Mouse (Mus musculus) adrenal gland, postnatal 4 days (tissue): ENCODE results near the gene Hist1h2ac. TPM values are rescaled to one million over a fixed set of nuclear protein-coding genes. Genes with fewer than 3 reads are reported as not detected.

ENCODE experiments used
- DNase-seq, 2 experiments: peaks; one replicate each; pipeline ENCODE4 v3.0.0; 2021 to 2022; ENCODE audit warnings: low spot score in 2 of 2, mixed read lengths in 2 of 2
- microRNA-seq: library from miRNA; unstranded; fragments of <30 nt; microRNA quantifications from one replicate; pipeline ENCODE4 v1.2.0, GENCODE M21; 2021
- total RNA-seq, 2 experiments: library from RNA; stranded (reverse); gene quantifications; 2 replicates each; pipeline ENCODE4 v1.2.3; 2021

Gene Hist1h2ac
- total RNA-seq, 2 experiments from 2014 or later: 13.0 to 15.5 TPM

DNA sequence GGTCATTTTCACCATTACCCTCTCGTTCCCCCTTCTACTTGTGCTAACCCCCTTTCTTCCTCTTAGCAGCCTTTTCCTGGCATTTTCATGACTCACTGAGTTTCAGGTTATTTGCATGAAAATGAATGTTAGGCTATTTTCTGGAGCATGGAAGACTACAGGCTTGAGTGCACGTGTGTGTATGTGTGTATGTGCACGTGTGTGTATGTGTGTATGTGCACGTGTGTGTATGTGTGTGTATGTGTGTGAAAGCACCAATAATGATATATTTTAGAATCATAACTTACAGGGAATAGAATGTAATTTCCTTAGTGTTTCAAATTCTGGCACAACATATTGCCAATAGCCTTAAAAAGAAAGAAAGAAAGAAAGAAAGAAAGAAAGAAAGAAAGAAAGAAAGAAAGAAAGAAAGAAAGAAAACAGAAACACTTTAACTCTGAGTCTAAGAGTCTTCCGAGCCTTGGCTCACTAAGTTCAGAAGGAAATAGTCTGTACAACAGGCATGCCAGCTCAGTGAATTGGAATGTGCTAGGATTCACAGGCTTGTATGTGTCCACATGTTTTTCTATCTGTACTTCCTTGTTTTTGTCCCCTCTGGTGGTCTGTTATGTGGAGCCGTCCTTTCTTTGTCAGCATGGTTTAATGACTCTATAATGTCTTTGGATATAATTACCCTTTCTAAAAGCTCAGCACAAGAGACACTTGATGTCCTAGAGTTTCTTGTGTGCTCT is 23.9 kb downstream of the Hist1h2ac start:
- no peak for DNase-seq

Small RNAs within 50 kb of the gene (microRNA-seq; reads per million reads assigned to microRNA genes)
- not detected for gene Gm44350

Other genes with a start within 250 kb of the Hist1h2ac start
- gene Btn1a1, start 218.0 kb downstream of the Hist1h2ac start, total RNA-seq: under 1 TPM; 0.20 to 0.87 TPM
- gene Btn2a2, start 195.1 kb downstream of the Hist1h2ac start, total RNA-seq: under 1 TPM in 1 of 2 experiments, not detected in 1; 0.17 TPM
- 1,000 to 10,000 TPM; 1,239 to 1,302 TPM for gene Hist1h4h, start 152.9 kb downstream of the Hist1h2ac start, total RNA-seq
- 100 to 1,000 TPM; 512 to 538 TPM for gene Hist1h2af, start 150.0 kb downstream of the Hist1h2ac start, total RNA-seq
- gene Hist1h3g, start 148.5 kb downstream of the Hist1h2ac start, total RNA-seq: 100 to 1,000 TPM; 144 to 196 TPM
- gene Hist1h2bh, start 140.6 kb downstream of the Hist1h2ac start, total RNA-seq: 10 to 100 TPM; 29.4 to 38.7 TPM
- gene Hist1h3f, start 139.9 kb downstream of the Hist1h2ac start, total RNA-seq: 100 to 1,000 TPM; 150 to 177 TPM
- gene Hist1h4f, start 132.3 kb downstream of the Hist1h2ac start, total RNA-seq: 100 to 1,000 TPM; 899 to 983 TPM
- 10 to 100 TPM; 48.3 to 57.6 TPM for gene Hist1h1d, start 130.7 kb downstream of the Hist1h2ac start, total RNA-seq
- gene Hist1h3e, start 121.6 kb downstream of the Hist1h2ac start, total RNA-seq: 100 to 1,000 TPM; 399 to 448 TPM
- 10 to 100 TPM; 79.7 to 95.7 TPM for gene Hist1h2ae, start 112.7 kb downstream of the Hist1h2ac start, total RNA-seq
- 100 to 1,000 TPM; 627 to 705 TPM for gene Hist1h2bg, start 112.6 kb downstream of the Hist1h2ac start, total RNA-seq
- 100 to 1,000 TPM; 297 to 360 TPM for gene Hist1h2bf, start 109.8 kb downstream of the Hist1h2ac start, total RNA-seq
- gene Hist1h2ad, start 109.6 kb downstream of the Hist1h2ac start, total RNA-seq: 10 to 100 TPM; 63.5 to 64.6 TPM
- gene Hist1h3d, start 108.2 kb downstream of the Hist1h2ac start, total RNA-seq: 10 to 100 TPM; 64.3 to 80.4 TPM
- gene Hist1h4d, start 102.3 kb downstream of the Hist1h2ac start, total RNA-seq: 100 to 1,000 TPM; 413 to 478 TPM
- gene Hist1h2be, start 62.8 kb downstream of the Hist1h2ac start, total RNA-seq: 10 to 100 TPM; 40.6 to 48.5 TPM
- gene Hist1h1e, start 61.4 kb downstream of the Hist1h2ac start, total RNA-seq: 100 to 1,000 TPM; 327 to 388 TPM
- gene Hist1h2bc, start 251 bp upstream of the Hist1h2ac start, total RNA-seq: 10 to 100 TPM; 92.5 to 95.2 TPM
- 1 to 10 TPM; 1.8 to 2.2 TPM for gene Hist1h1t, start 11.9 kb upstream of the Hist1h2ac start, total RNA-seq
- 100 to 1,000 TPM; 220 to 275 TPM for gene Hist1h4c, start 14.5 kb upstream of the Hist1h2ac start, total RNA-seq
- gene Hfe, start 26.9 kb upstream of the Hist1h2ac start, total RNA-seq: 10 to 100 TPM; 24.4 to 26.7 TPM
- 100 to 1,000 TPM; 583 to 655 TPM for gene Hist1h1c, start 54.9 kb upstream of the Hist1h2ac start, total RNA-seq
- 100 to 1,000 TPM; 224 to 252 TPM for gene Hist1h3c, start 61.7 kb upstream of the Hist1h2ac start, total RNA-seq
- gene Hist1h2bb, start 62.8 kb upstream of the Hist1h2ac start, total RNA-seq: 100 to 1,000 TPM; 268 to 325 TPM
- gene Hist1h2ab, start 67.2 kb upstream of the Hist1h2ac start, total RNA-seq: 100 to 1,000 TPM; 457 to 545 TPM
- gene Hist1h3b, start 68.3 kb upstream of the Hist1h2ac start, total RNA-seq: 100 to 1,000 TPM; 526 to 670 TPM
- gene Hist1h4b, start 73.1 kb upstream of the Hist1h2ac start, total RNA-seq: 100 to 1,000 TPM; 436 to 510 TPM
- gene Hist1h4a, start 77.3 kb upstream of the Hist1h2ac start, total RNA-seq: 100 to 1,000 TPM; 348 to 415 TPM
- gene Hist1h3a, start 78.4 kb upstream of the Hist1h2ac start, total RNA-seq: 100 to 1,000 TPM; 459 to 527 TPM
- gene Hist1h1a, start 79.7 kb upstream of the Hist1h2ac start, total RNA-seq: 100 to 1,000 TPM; 405 to 481 TPM
- gene Trim38, start 86.0 kb upstream of the Hist1h2ac start, total RNA-seq: under 1 TPM in 1 of 2 experiments, not detected in 1; 0.20 TPM
- 10 to 100 TPM in 1 of 2 experiments, under 1 TPM in 1; 0.53 to 10.9 TPM for gene Slc17a2, start 123.0 kb upstream of the Hist1h2ac start, total RNA-seq
- gene Slc17a3, start 155.5 kb upstream of the Hist1h2ac start, total RNA-seq: 1 to 10 TPM; 3.3 to 4.8 TPM
- 1 to 10 TPM in 1 of 2 experiments, under 1 TPM in 1; 0.37 to 5.1 TPM for gene Slc17a1, start 183.8 kb upstream of the Hist1h2ac start, total RNA-seq
- gene Slc17a4, start 231.1 kb upstream of the Hist1h2ac start, total RNA-seq: 1 to 10 TPM; 1.4 to 1.8 TPM